Mouse (Mus musculus): ENCODE measurements at regions not wholly inside any gene's neighbourhood (a gene's known extent, or its start where the extent isn't known, plus 50 kb on each side); places are given as distances from the start of the nearest gene placed in this dataset.
"Not testable (repeated sequence)": the region's sequence is repeated elsewhere in the genome, so short reads cannot be mapped to it uniquely, and the experiment has no call there.

DNA sequence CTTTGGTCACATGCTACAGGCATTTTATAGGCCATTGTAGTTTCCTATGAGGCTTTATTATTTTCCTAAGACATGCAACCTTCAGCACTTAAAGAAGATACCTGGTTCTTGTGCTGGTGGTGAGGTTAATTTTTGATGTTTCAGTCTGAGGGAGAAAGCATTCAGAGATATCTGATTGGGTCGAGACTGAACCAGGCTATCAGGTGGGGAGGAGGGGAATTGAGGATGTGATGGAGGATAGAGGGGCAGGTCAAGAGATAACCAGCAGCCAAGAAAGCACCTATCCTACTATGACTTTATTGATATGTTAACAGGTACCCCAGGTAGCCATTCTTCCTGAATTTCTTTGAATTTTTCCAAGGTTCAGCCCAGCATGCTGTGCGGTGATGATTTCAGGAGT, 74.1 kb upstream of the Zfp988 start:
- intact Hi-C loops (cut with DNase I); DNase-seq: not testable (repeated sequence)

GRCm38 (mm10) chr4:147231787-147232186, 73.7 kb upstream of the Zfp988 start:
- intact Hi-C loops (cut with DNase I): not testable (repeated sequence)

DNA sequence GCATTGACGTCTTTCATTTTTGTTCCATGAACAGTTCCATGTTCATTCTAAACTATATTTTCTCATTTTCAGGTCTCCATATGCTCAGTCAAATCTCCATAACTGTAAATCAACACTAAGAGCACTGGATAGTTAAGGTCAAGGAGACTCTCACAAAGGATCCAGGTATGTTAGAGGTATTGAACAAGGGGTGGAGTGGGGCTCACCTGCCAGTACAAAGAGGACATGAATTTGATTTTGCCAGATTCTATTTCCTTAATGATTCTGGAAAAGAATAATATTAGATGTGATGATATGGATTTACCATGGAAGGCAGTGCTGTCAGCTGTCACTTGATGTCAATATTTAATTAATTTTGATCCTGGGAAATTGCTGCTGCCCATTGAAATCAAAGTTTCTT, 73.2 kb upstream of the Zfp988 start:
- DNase-seq; intact Hi-C loops (cut with DNase I): not testable (repeated sequence)

More at GRCm38 (mm10) chr4:147231787-147232186, 73.7 kb upstream of the Zfp988 start:
- DNase-seq: not testable (repeated sequence)

- intact Hi-C loops (cut with DNase I); DNase-seq: not testable (repeated sequence)
Measured at GRCm38 (mm10) chr4:147234227-147234626, 71.2 kb upstream of the Zfp988 start.

- DNase-seq: peak in 1 of 2 experiments; percentile 12
- intact Hi-C loops (cut with DNase I): not testable (repeated sequence)
Measured at GRCm38 (mm10) chr4:147235441-147235840, 70.0 kb upstream of the Zfp988 start.

- DNase-seq; intact Hi-C loops (cut with DNase I): not testable (repeated sequence)
Measured at GRCm38 (mm10) chr4:147241315-147242182, 63.9 kb upstream of the Zfp988 start.

GRCm38 (mm10) chr4:147242183-147242477, 63.3 kb upstream of the Zfp988 start:
- intact Hi-C loops (cut with DNase I): no loop called here
- DNase-seq: no peak

DNA sequence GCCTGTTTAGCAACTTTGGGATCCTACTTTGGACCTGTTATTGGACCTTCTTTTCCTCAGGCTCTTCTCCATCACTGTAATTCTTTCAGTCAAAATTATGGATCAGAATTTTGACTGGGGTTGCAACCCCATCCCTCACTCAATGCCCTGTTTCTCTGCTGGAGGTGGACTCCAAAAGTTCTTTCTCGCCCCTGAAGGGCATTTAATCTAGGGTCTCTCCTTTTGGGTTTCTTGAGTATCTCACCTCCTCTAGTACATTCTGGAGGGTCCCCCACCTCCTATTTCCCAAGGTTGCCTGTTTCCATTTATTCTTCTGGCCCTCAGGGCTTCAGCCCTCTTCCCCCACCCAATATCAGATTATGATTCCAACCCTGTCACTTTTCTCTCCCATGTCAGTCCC, 56.9 kb upstream of the Zfp988 start:
- intact Hi-C loops (cut with DNase I); DNase-seq: not testable (repeated sequence)
